Mouse (Mus musculus) midbrain, embryonic 13.5 days (tissue): Measurements from ENCODE around the gene Plekhg5. TPM values are rescaled to one million over a fixed set of nuclear protein-coding genes. Genes with fewer than 3 reads are reported as not detected.

ENCODE experiments used
- ATAC-seq: fragments of 200-750 bp; cut with Nextera tagmentation; 2 replicates; pipeline ENCODE4 v1.8.0; 2017; ENCODE audit warnings: mild to moderate bottlenecking, moderate TSS enrichment, moderate library complexity
- H3K27ac ChIP-seq: fragments of 300-500 bp; sonication (generic); 2 replicates; pipeline ENCODE4 v1.5.1; 2015; ENCODE audit warnings: inconsistent platforms, mild to moderate bottlenecking, moderate library complexity
- H3K27me3 ChIP-seq: fragments of 300-500 bp; sonication (generic); 2 replicates; pipeline ENCODE4 v1.6.1; 2015; ENCODE audit warnings: mild to moderate bottlenecking, inconsistent platforms
- H3K36me3 ChIP-seq: fragments of 300-500 bp; sonication (generic); 2 replicates; pipeline ENCODE4 v1.6.1; 2015; ENCODE audit warnings: mild to moderate bottlenecking, inconsistent platforms
- H3K4me1 ChIP-seq: fragments of 300-500 bp; sonication (generic); replicated peaks from 2 replicates; pipeline ENCODE4 v1.6.1; 2015; ENCODE audit warnings: inconsistent platforms
- H3K4me2 ChIP-seq: fragments of 300-500 bp; sonication (generic); replicated peaks from 2 replicates; pipeline ENCODE4 v1.6.1; 2015; ENCODE audit warnings: moderate library complexity, mild to moderate bottlenecking, inconsistent platforms
- H3K4me3 ChIP-seq: fragments of 300-500 bp; sonication (generic); replicated peaks from 2 replicates; pipeline ENCODE4 v1.5.1; 2015; ENCODE audit warnings: mild to moderate bottlenecking, inconsistent platforms
- H3K9ac ChIP-seq: fragments of 300-500 bp; sonication (generic); replicated peaks from 2 replicates; pipeline ENCODE4 v1.6.1; 2015; ENCODE audit warnings: mild to moderate bottlenecking, inconsistent platforms
- H3K9me3 ChIP-seq: fragments of 300-500 bp; sonication (generic); 2 replicates; pipeline ENCODE4 v1.6.1; 2016; ENCODE audit warnings: mild to moderate bottlenecking, inconsistent platforms
- WGBS: fragments of 180-500 bp; shearing (Covaris S2); methylation state at CpG from one replicate; pipeline ENCODE4 v1.1.7; 2015; 5-methylcytosine and 5-hydroxymethylcytosine counted together
- polyA plus RNA-seq: library from polyadenylated mRNA; unstranded; fragments of >200 nt; fragmentation: Nextera tagmentation; extraction: Ambion mirVana; gene quantifications from 2 replicates; pipeline ENCODE4 v1.2.1, GENCODE M21; 2015

The Plekhg5 gene
- polyA plus RNA-seq, 1 experiment from 2014 or later = 8.4 TPM

GRCm38 (mm10) chr4:152145473-152145872 is 73.2 kb downstream of the Plekhg5 start:
- no peaks in the 10 kb centered on the region for H3K9me3 ChIP-seq
- H3K4me3 ChIP-seq = no peak overlapping the region
- ATAC-seq = no peak
- peaks cover 42% of the 10 kb centered on the region for H3K27me3 ChIP-seq
- H3K36me3 ChIP-seq = no peaks in the 10 kb centered on the region
- no peak overlapping the region for H3K27ac ChIP-seq
- H3K4me1 ChIP-seq = no peaks in the 10 kb centered on the region
- no peak overlapping the region for H3K4me2 ChIP-seq
- no peak overlapping the region for H3K9ac ChIP-seq
- WGBS = 79% methylated on average over 10 of the region's 10 CpGs

- no peaks in the 10 kb centered on the region for H3K4me1 ChIP-seq
- H3K9ac ChIP-seq = no peak overlapping the region
- peaks cover 43% of the 10 kb centered on the region for H3K27me3 ChIP-seq
- H3K4me2 ChIP-seq = no peak overlapping the region
- no peaks in the 10 kb centered on the region for H3K9me3 ChIP-seq
- 72% methylated on average over 11 of the region's 11 CpGs for WGBS
- no peak for ATAC-seq
- no peak overlapping the region for H3K4me3 ChIP-seq
- no peak overlapping the region for H3K27ac ChIP-seq
- H3K36me3 ChIP-seq = no peaks in the 10 kb centered on the region
Observed at GRCm38 (mm10) chr4:152146033-152146827, 73.9 kb downstream of the Plekhg5 start.

GRCm38 (mm10) chr4:152150546-152150945 is 78.2 kb downstream of the Plekhg5 start:
- H3K36me3 ChIP-seq = no peaks in the 10 kb centered on the region
- H3K27me3 ChIP-seq = peaks cover 72% of the 10 kb centered on the region
- H3K4me2 ChIP-seq = no peak overlapping the region
- no peak for ATAC-seq
- no peaks in the 10 kb centered on the region for H3K9me3 ChIP-seq
- no peak overlapping the region for H3K9ac ChIP-seq
- H3K27ac ChIP-seq = no peak overlapping the region
- peaks cover 16% of the 10 kb centered on the region for H3K4me1 ChIP-seq
- no peak overlapping the region for H3K4me3 ChIP-seq
- 80% methylated on average over 4 of the region's 4 CpGs for WGBS

GRCm38 (mm10) chr4:152151451-152151965 is 79.2 kb downstream of the Plekhg5 start:
- Histone ChIP-seq H3K9ac (no peak overlapping the region), H3K4me1 (peaks cover 16% of the 10 kb centered on the region), H3K4me3 (peak overlapping the region; percentile 29), H3K27me3 (peaks cover 78% of the 10 kb centered on the region), H3K9me3 (no peaks in the 10 kb centered on the region), H3K4me2 (peak overlapping the region; percentile 53), H3K36me3 (no peaks in the 10 kb centered on the region), H3K27ac (no peak overlapping the region)
- 20% methylated on average over 7 of the region's 7 CpGs for WGBS
- ATAC-seq = 0 out of 2 replicates have a peak, but pooled peaks have one; percentile 5

DNA sequence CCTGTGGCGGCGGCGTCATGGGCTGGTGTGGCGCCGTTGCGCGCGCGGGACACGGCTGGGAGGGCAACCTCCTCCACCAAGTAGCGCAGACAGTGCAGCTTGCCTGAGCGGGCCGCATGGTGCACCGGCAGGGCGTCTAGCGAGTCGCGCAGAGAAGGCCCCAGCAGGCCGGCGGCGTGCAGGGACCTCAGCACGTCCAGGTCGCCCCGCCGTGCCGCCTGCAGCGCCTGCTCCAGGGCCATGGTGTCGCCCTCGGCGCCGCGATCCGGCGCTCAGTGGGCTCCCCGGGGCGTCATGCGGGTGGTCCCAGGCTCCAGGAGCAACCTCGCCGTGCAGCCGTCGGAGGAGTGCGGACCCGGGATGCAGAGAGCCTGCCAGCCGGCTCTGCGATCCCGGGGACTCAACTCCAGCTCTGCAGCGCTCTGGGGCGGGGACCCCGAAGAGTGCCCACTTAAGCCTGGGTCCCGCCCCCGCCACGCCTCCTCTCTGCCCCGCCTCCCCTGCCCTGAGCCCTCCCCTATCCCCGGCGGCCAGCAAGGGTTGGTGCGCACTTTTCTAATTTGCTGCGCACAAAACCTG is 79.8 kb downstream of the Plekhg5 start, which contains the start of gene Espn:
Gene Espn, minus strand, starts transcription at position 406 of the 579 bp plus-strand sequence.
- peak within 1 kb of the TSS; percentile 29 for H3K4me3 ChIP-seq
- ATAC-seq = peak; percentile 69
- under 1% methylated on average over 57 of the region's 57 CpGs for WGBS
- H3K27ac ChIP-seq = no peak within 1 kb of the TSS
- H3K4me1 ChIP-seq = peaks cover 16% of the 10 kb centered on the region
- peaks cover 82% of the 10 kb centered on the region for H3K27me3 ChIP-seq
- H3K36me3 ChIP-seq = no peaks in the 10 kb centered on the region
- peak within 1 kb of the TSS; percentile 53 for H3K4me2 ChIP-seq
- H3K9ac ChIP-seq = no peak within 1 kb of the TSS; the same call in 1 of the 2 replicates
- no peaks in the 10 kb centered on the region for H3K9me3 ChIP-seq

GRCm38 (mm10) chr4:152153771-152154177 is 81.5 kb downstream of the Plekhg5 start:
- H3K9me3 ChIP-seq = no peaks in the 10 kb centered on the region
- H3K36me3 ChIP-seq = no peaks in the 10 kb centered on the region
- peak overlapping the region; percentile 40 for H3K4me2 ChIP-seq
- H3K27ac ChIP-seq = no peak overlapping the region
- H3K4me1 ChIP-seq = peaks cover 25% of the 10 kb centered on the region
- 2% methylated on average over 23 of the region's 23 CpGs for WGBS
- no peak overlapping the region for H3K4me3 ChIP-seq
- H3K9ac ChIP-seq = no peak overlapping the region
- H3K27me3 ChIP-seq = peaks cover 94% of the 10 kb centered on the region
- ATAC-seq = no peak

DNA sequence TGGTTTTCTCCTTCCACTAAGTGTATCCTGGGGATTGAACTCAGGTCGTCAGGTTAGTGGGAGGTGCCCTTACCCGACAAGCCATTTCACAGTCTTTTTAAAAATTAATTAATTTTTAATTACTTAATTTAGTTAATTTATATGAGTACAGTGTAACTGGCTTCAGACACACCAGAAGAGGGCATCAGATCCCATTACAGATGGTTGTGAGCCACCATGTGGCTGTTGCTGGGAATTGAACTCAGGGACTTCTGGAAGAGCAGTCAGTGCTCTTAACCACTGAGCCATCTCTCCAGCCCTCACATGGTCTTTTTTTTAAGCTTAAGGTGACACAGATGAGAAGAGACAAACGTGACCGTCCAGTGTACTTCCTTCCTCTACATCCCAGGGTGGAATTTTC is 82.7 kb downstream of the Plekhg5 start:
- WGBS = 65% methylated on average over 4 of the region's 4 CpGs

GRCm38 (mm10) chr4:152157779-152158584 is 85.7 kb downstream of the Plekhg5 start:
- ATAC-seq = no peak
- Histone ChIP-seq H3K9me3 (no peaks in the 10 kb centered on the region), H3K4me3 (no peak overlapping the region), H3K4me1 (peaks cover 24% of the 10 kb centered on the region), H3K27me3 (peaks cover 94% of the 10 kb centered on the region), H3K9ac (0 out of 2 replicates have a peak overlapping the region, but pooled peaks have one; percentile 25), H3K4me2 (peak overlapping the region; percentile 25), H3K27ac (no peak overlapping the region), H3K36me3 (no peaks in the 10 kb centered on the region)
- 15% methylated on average over 21 of the region's 21 CpGs for WGBS

More for the DNA sequence above, 82.7 kb downstream of the Plekhg5 start:
- Histone ChIP-seq H3K9me3 (no peaks in the 10 kb centered on the region), H3K27ac (no peak overlapping the region), H3K4me1 (peaks cover 33% of the 10 kb centered on the region), H3K4me2 (no peak overlapping the region), H3K4me3 (no peak overlapping the region), H3K27me3 (peaks cover 94% of the 10 kb centered on the region), H3K9ac (no peak overlapping the region), H3K36me3 (no peaks in the 10 kb centered on the region)
- no peak for ATAC-seq

DNA sequence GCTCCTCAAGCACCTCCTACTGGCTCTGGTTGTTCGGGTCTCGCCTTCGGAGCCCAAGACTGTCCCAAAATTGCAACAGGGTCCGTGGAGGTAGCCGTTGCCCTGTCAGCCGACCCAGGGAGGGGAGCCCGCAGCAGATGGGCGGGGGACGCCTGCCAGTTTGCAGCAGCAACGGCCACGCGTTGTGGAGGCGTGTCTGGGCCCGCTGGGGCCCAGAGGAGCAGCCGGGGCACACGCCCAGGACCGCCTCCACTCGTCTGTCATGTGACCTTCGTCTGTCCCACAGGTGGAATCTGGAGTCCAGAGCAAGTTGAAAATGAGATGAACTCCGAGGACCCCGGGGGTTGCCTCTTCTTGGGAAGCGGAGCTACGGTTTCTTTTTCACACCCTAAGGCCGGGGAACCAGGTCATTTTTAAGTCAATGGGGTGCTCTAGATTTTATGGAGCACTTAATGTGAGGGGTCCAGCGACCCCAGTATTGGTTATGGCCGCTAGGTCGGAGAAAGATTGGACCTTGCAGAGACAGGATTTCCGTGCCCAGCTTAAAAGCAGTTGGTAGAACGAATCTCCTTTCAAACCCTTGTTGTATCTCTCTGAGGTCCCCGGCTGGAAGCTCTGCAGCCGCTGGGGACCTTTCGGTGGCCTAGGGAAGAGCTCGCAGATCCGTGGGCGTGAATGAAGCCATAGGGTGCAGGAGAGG is 86.4 kb downstream of the Plekhg5 start, which contains the start of gene Hes2:
Gene Hes2, plus strand, starts transcription at position 283 of the 700 bp plus-strand sequence.
- peak within 1 kb of the TSS; percentile 17 for H3K4me3 ChIP-seq
- 3% methylated on average over 35 of the region's 35 CpGs for WGBS

DNA sequence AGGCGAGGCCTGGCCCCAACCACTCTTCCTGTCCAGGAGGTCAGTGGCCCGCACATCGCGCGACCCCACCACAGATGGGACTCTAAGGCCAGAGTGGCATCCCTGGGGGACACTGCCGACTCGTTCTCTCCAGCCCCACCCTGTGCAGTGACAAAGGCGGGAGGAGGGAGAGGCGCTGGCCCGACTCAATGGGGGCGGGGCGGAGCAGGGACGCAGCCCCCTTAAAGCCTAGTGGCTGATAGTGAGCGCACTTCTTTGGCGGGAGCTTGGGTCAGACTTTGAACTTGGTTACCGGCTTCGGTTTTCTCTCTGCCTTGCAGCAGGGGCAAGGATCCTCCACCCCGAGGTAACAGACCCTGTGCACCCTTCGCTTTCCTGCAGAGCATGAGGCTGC is 87.0 kb downstream of the Plekhg5 start:
- no peak for ATAC-seq
- Histone ChIP-seq H3K27ac (no peak overlapping the region), H3K27me3 (peaks cover 88% of the 10 kb centered on the region), H3K4me2 (peak overlapping the region; percentile 24), H3K9ac (no peak overlapping the region; the same call in 1 of the 2 replicates), H3K4me1 (peaks cover 16% of the 10 kb centered on the region), H3K4me3 (peak overlapping the region; percentile 17; the same call in 1 of the 2 replicates), H3K9me3 (no peaks in the 10 kb centered on the region), H3K36me3 (no peaks in the 10 kb centered on the region)
- under 1% methylated on average over 19 of the region's 19 CpGs for WGBS

More for the DNA sequence above, 86.4 kb downstream of the Plekhg5 start, which contains the start of gene Hes2:
- peak within 1 kb of the TSS; percentile 25; the same call in 1 of the 2 replicates for H3K9ac ChIP-seq
- H3K36me3 ChIP-seq = no peaks in the 10 kb centered on the region
- no peaks in the 10 kb centered on the region for H3K9me3 ChIP-seq
- peak within 1 kb of the TSS; percentile 25 for H3K4me2 ChIP-seq
- 0 out of 2 replicates have a peak, but pooled peaks have one; percentile 17 for ATAC-seq
- H3K4me1 ChIP-seq = peaks cover 20% of the 10 kb centered on the region
- no peak within 1 kb of the TSS for H3K27ac ChIP-seq
- peaks cover 89% of the 10 kb centered on the region for H3K27me3 ChIP-seq

DNA sequence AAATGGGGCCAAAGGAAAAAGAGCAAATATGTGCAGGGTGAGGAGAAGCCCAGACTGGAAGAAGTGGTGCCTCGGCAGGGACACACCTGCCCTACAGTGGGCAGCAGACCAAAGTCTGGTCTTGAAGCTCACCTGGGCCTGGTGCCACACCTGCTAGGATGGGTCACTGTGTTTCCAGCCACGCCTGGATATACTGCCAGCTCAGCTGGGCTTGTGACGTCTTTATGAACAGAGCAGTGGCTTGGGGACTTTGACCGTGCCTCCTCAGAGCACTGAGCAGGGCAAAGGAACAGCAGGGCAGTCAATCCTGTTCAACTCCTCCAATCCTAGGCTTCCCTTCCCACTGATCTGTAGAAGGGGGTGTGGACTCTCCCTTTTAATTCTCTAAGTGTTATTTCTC is 88.5 kb downstream of the Plekhg5 start:
- Histone ChIP-seq H3K4me3 (no peak overlapping the region), H3K36me3 (no peaks in the 10 kb centered on the region), H3K4me1 (peaks cover 16% of the 10 kb centered on the region), H3K4me2 (no peak overlapping the region), H3K9me3 (no peaks in the 10 kb centered on the region), H3K27ac (no peak overlapping the region), H3K27me3 (peaks cover 83% of the 10 kb centered on the region), H3K9ac (no peak overlapping the region)
- 26% methylated on average over 4 of the region's 4 CpGs for WGBS
- ATAC-seq = no peak
